Mouse (Mus musculus) forebrain, postnatal 0 days (tissue): Measurements from ENCODE around the gene Mrgprx2. TPM values are rescaled to one million over a fixed set of nuclear protein-coding genes. Genes with fewer than 3 reads are reported as not detected.
"Not testable (repeated sequence)": the region's sequence is repeated elsewhere in the genome, so short reads cannot be mapped to it uniquely, and the experiment has no call there.

Experiments used
- ATAC-seq: fragments of 200-750 bp; cut with Nextera tagmentation; 2 replicates; pipeline ENCODE4 v1.8.0; 2017; ENCODE audit warnings: mild to moderate bottlenecking, moderate library complexity
- DNase-seq: peaks from one replicate; pipeline ENCODE4 v3.0.0-alpha.2; 2015
- H3K27ac ChIP-seq: fragments of 300-500 bp; sonication (generic); 2 replicates; pipeline ENCODE4 v1.5.1; 2014; ENCODE audit warnings: low read depth, mild to moderate bottlenecking, antibody characterized with exemption, low read length, moderate library complexity, mixed read lengths
- H3K27me3 ChIP-seq: fragments of 300-500 bp; sonication (generic); 2 replicates; pipeline ENCODE4 v1.6.1; 2014; ENCODE audit warnings: mild to moderate bottlenecking, low read length, mixed read lengths; ENCODE audit not compliant: insufficient read depth
- H3K36me3 ChIP-seq: fragments of 300-500 bp; sonication (generic); 2 replicates; pipeline ENCODE4 v1.6.1; 2014; ENCODE audit warnings: mild to moderate bottlenecking, moderate library complexity; ENCODE audit not compliant: insufficient read depth
- H3K4me1 ChIP-seq: fragments of 300-500 bp; sonication (generic); 2 replicates; pipeline ENCODE4 v1.6.1; 2014; ENCODE audit warnings: antibody characterized with exemption; ENCODE audit not compliant: insufficient read depth
- H3K4me2 ChIP-seq: fragments of 300-500 bp; sonication (generic); 2 replicates; pipeline ENCODE4 v1.6.1; 2014; ENCODE audit warnings: low read depth, mild to moderate bottlenecking, moderate library complexity
- H3K4me3 ChIP-seq: fragments of 300-500 bp; sonication (generic); 2 replicates; pipeline ENCODE4 v1.5.1; 2014; ENCODE audit warnings: low read depth, low read length, mixed read lengths
- H3K9ac ChIP-seq: fragments of 300-500 bp; sonication (generic); 2 replicates; pipeline ENCODE4 v1.6.1; 2014; ENCODE audit warnings: mild to moderate bottlenecking
- H3K9me3 ChIP-seq: fragments of 300-500 bp; sonication (generic); 2 replicates; pipeline ENCODE4 v1.6.1; 2016; ENCODE audit warnings: low read length
- CTCF ChIP-seq: sonication (generic); IDR thresholded peaks from 2 replicates; pipeline ENCODE4 v1.5.1; 2016; ENCODE audit warnings: antibody characterized with exemption, control low read depth, low read depth
- WGBS: fragments of 180-500 bp; shearing (Covaris S2); extraction: QIAGEN DNeasy Blood & Tissue Kit; methylation state at CpG from one replicate; pipeline ENCODE4 v1.1.7; 2014; 5-methylcytosine and 5-hydroxymethylcytosine counted together
- polyA plus RNA-seq: library from polyadenylated mRNA; unstranded; fragments of >200 nt; fragmentation: Nextera tagmentation; extraction: Ambion mirVana; gene quantifications from 2 replicates; pipeline ENCODE4 v1.2.1, GENCODE M21; 2015
- total RNA-seq: library from RNA; depleted of rRNA; stranded (reverse); fragments of >200 nt; gene quantifications from 2 replicates; pipeline ENCODE4 v1.2.3, GENCODE M21; 2014; rRNA removed

The Mrgprx2 gene
- 0.08 TPM in 1 of 2 replicates, not detected in the other for total RNA-seq
- polyA plus RNA-seq, result not detected in 2 replicates

DNA sequence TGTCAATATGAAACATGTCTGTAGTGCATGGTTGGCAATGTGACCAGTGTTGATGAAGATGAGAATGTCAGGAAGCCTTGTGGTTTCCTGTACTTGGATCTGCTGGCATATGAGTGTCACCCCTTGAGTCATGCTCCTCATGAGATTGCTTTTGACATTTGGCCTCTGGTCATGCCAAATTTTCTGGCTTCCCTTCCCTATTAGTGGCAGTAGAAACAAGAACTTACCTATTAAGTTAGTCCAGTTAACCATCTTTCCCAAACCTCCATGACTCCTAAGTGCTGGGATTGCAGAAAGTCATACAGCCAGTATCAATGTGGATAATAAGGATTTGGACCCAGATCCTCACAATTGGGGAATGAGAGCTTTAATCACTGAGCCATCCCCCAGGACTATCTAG is at the start of gene Mrgprx2:
Gene Mrgprx2 (minus strand): TSS at position 101 of the 400 bp plus-strand sequence.
- no peak for ATAC-seq
- no peaks in the 10 kb centered on the region for H3K36me3 ChIP-seq
- H3K4me2 ChIP-seq, result no peak within 1 kb of the TSS
- no peak for DNase-seq
- H3K27me3 ChIP-seq, result no peaks in the 10 kb centered on the region
- H3K9ac ChIP-seq, result no peak within 1 kb of the TSS
- no peaks in the 10 kb centered on the region for H3K4me1 ChIP-seq
- no peak within 1 kb of the TSS for H3K4me3 ChIP-seq
- no peak within 1 kb of the TSS for H3K27ac ChIP-seq
- TF ChIP-seq CTCF, result no peak
- 0 out of 2 replicates have a peak, but pooled peaks cover 10% of the 10 kb centered on the region for H3K9me3 ChIP-seq

DNA sequence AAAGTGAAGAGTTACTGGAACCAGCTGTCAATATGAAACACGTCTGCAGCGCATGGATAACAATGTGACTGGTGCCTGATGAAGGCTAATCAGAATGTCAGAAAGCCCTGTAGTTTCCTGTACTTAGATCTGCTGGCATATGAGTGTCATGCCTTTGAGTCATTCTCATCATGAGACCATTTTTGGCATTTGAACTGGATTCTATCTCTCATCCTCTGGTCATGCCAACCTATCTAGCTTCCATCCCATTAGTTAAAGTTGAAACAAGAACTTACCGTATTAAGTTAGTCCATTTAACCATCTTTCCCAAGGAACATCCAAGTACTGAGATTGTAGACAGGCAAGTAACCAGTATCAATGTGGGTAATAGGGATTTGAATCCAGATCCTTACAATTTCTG is 42.9 kb downstream of the Mrgprx2 start, which contains the start of gene Mrgprb1:
Gene Mrgprb1 (minus strand): TSS at position 101 of the 400 bp plus-strand sequence.
- no peaks in the 10 kb centered on the region for H3K27me3 ChIP-seq
- peaks cover 4% of the 10 kb centered on the region; the same call in 1 of the 2 replicates for H3K9me3 ChIP-seq
- ATAC-seq (no peak), DNase-seq (no peak)
- no peak for TF ChIP-seq CTCF
- no peaks in the 10 kb centered on the region for H3K4me1 ChIP-seq
- no peak within 1 kb of the TSS for H3K9ac ChIP-seq
- H3K36me3 ChIP-seq, result no peaks in the 10 kb centered on the region
- H3K4me3 ChIP-seq, result no peak within 1 kb of the TSS
- H3K4me2 ChIP-seq, result no peak within 1 kb of the TSS
- no peak within 1 kb of the TSS for H3K27ac ChIP-seq
- 89% methylated on average over 3 of the region's 3 CpGs for WGBS

DNA sequence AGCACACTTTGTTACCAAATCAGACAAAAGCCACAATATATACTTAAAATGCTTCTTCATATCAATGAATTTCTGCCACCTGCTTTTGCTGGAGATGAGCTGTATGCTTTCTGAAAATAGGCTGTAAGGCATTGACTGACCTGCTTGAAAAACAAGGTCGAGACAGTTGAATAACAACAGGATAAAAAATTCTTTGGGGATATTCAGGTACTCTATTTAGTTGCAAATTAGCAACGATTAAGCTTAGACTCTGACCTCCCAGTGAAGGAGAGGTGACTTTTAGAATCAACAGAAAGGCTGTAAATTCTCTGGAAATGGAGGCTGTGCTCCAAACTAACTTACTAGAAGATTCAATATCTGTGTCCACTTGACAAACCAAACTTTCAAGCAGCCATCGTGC is 62.5 kb downstream of the Mrgprx2 start:
- H3K36me3 ChIP-seq, result no peaks in the 10 kb centered on the region
- ATAC-seq, result no peak
- no peak for DNase-seq

DNA sequence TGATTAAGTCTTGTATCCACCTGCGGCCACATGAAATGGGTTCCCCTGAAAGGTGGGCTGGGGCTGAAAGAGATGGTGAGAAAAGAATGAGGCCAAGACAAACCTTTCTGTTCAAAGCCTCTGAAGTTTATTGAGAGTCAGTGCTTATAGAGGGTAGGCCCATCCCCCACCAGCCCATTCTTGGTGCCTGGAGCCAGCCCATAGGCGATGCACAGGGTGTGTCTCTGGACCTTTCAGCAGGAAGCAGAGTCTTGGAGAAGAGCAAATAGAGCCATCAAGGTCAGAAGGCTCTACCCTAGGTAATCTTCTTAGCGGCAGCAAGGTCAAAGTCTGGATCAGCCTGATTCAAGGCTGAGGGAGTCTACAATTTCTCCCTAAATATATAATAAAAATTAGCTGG is 63.2 kb downstream of the Mrgprx2 start:
- not testable (repeated sequence) for DNase-seq, H3K27me3 ChIP-seq
- 86% methylated on average over 3 of the region's 3 CpGs for WGBS

More for the DNA sequence above, 62.5 kb downstream of the Mrgprx2 start:
- no peak for TF ChIP-seq CTCF
- no peak overlapping the region for H3K4me3 ChIP-seq
- no peak overlapping the region for H3K9ac ChIP-seq
- H3K27ac ChIP-seq, result no peak overlapping the region
- WGBS, result 48% methylated on average over 3 of the region's 3 CpGs
- no peak overlapping the region for H3K4me2 ChIP-seq
- H3K27me3 ChIP-seq, result no peaks in the 10 kb centered on the region
- H3K9me3 ChIP-seq, result peaks cover 11% of the 10 kb centered on the region; the same call in 1 of the 2 replicates
- no peaks in the 10 kb centered on the region for H3K4me1 ChIP-seq

More for the DNA sequence above, 63.2 kb downstream of the Mrgprx2 start:
- not testable (repeated sequence) for H3K9ac ChIP-seq, ATAC-seq, H3K4me3 ChIP-seq, H3K36me3 ChIP-seq, H3K4me1 ChIP-seq, H3K9me3 ChIP-seq, H3K4me2 ChIP-seq, H3K27ac ChIP-seq

Other genes starting within 250 kb of the Mrgprx2 start
- not detected in 2 replicates for gene Mrgprb8, start 110.8 kb downstream of the Mrgprx2 start, total RNA-seq
- not detected in 2 replicates for gene Mrgprb8, start 110.8 kb downstream of the Mrgprx2 start, polyA plus RNA-seq
- gene Mrgprb1, start 43.0 kb downstream of the Mrgprx2 start, total RNA-seq, result 0.08 TPM in 1 of 2 replicates, not detected in the other
- 0.28 TPM in 1 of 2 replicates, not detected in the other for gene Mrgprb1, start 43.0 kb downstream of the Mrgprx2 start, polyA plus RNA-seq
- gene Mrgprb2, start 58.8 kb upstream of the Mrgprx2 start, total RNA-seq, result 0.08 TPM in 1 of 2 replicates, not detected in the other
- gene Mrgprb2, start 58.8 kb upstream of the Mrgprx2 start, polyA plus RNA-seq, result 0.09 TPM in 1 of 2 replicates, not detected in the other
- gene Mrgprb3, start 144.5 kb upstream of the Mrgprx2 start, total RNA-seq, result not detected in 2 replicates
- not detected in 2 replicates for gene Mrgprb3, start 144.5 kb upstream of the Mrgprx2 start, polyA plus RNA-seq